Mouse (Mus musculus) left cerebral cortex, adult 11 months (tissue): ENCODE data around the gene Gstcd.

ENCODE experiments used
- DNase-seq: peaks from one replicate; pipeline ENCODE4 v3.0.0; 2022; ENCODE audit warnings: low spot score

Gstcd gene

GRCm38 (mm10) chr3:132940181-132940990 lies 151.4 kb downstream of the Gstcd start:
- no peak for DNase-seq

- DNase-seq = no peak
Observed at GRCm38 (mm10) chr3:132939006-132939405, 152.8 kb downstream of the Gstcd start.

- DNase-seq = no peak
Observed at GRCm38 (mm10) chr3:132934649-132935048, 157.2 kb downstream of the Gstcd start.
